Mouse (Mus musculus) layer of hippocampus, adult 8-10 months (tissue): Measurements from ENCODE around the gene Git2. TPM values are rescaled to one million over a fixed set of nuclear protein-coding genes. Genes with fewer than 3 reads are reported as not detected.

ENCODE experiments used
- DNase-seq, 2 experiments: peaks; one replicate each; pipeline ENCODE4 v3.0.0; 2022; ENCODE audit warnings: low spot score in 2 of 2
- microRNA-seq, 2 experiments: library from miRNA; unstranded; fragments of <30 nt; microRNA quantifications; one replicate each; pipeline ENCODE4 v1.2.0; 2022
- total RNA-seq, 4 experiments: library from RNA; stranded (reverse); gene quantifications; 2 replicates each; pipeline ENCODE4 v1.2.4; 2022

Git2 gene
- total RNA-seq, 4 experiments from 2014 or later: 51.1 to 61.4 (median 55.3) TPM

- DNase-seq: no peak
These were observed 87.4 kb downstream of the Git2 start for GRCm38 (mm10) chr5:114687901-114688300.

DNA sequence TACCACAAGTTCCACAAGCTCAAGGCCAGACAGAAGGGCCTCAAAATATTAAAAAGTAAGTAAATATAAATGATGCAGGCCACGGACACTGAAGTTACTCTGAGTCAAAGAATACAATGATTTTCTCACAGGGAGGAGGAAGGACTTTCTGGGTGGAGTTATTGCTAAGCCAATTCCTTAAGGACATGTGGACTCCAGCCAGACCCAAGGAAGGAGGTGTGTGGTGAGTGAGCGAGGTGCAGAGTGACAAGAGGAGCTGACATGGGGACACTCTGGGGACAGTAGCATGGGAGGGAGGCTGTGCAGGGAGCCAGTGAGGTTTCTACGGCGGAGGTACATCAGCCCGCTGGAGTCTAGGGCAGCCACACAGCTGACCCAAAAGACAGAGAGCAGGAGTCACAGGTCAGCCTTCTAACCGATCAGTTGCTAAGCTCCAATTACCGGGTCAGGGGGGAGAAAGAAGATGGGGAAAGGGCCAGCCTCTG, 88.5 kb downstream of the Git2 start:
- DNase-seq: no peak

- no peak for DNase-seq
These were observed 89.3 kb downstream of the Git2 start for GRCm38 (mm10) chr5:114685986-114686385.

- DNase-seq: no peak
These were observed 93.6 kb downstream of the Git2 start for GRCm38 (mm10) chr5:114681717-114682116.

DNA sequence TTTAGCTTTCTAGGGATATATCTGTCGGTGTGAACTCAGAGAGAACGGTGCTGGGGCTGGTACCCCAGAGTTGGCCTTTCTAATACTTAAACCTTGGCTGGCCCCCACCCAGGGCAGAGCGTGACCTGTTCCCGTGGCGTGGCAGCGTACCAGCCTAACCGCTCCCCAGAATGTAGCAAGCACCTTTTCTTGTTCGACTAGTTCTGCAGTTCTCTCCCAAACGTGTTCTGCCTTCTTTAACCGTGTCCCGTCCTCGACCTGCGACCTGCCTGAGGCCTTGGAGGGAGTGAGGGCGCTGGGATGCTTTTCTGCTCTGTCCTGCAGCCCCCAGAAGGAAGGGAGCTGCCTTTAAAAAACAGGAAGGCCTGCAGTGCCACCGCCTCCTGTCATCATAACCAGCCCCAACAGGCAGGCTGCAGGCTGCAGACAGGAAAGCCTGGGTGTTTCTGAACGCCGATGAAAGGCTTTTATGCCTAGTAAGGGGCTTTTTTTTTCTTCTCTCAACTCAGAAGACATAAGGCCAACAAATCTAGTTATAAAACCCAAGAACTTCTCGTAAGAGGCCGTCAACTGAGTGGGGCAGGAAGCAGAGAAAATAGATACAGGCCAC, 94.5 kb downstream of the Git2 start:
- no peak for DNase-seq

DNA sequence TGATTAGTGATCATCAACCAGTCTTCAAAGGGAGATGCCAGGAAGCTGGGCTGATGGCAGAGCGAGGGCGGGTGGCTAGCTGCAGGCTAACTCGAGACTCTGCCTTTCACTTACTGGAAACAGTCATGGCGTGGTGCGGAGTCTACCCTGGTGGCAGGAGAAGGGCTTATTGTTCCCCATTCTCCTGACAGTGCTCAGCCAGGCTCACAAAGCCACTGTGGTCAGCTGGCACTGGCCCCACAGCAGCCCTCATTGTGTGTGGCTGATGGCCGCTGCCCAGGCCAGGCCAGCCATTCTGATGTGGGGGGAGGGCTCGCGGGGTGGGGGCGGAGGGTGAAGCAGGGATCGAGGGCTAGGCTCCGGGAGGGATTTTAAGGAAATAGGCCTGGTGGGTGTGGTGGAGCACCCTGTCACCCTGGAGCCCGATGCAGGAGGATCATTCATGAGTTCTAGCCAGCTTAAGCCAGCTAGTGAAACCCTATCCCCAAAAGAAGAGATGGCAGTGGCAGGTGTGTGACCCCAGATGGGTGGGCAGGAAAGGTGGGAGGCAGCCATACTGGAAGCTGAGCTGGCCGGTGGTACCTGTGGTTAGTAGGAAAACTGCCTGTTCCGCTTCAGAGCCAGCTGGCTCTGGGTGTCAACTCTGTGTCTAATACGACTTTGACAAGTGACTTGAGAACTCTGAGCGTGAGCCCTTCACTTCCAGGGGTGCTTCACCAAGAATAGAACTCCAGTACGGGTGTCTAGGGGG, 95.3 kb downstream of the Git2 start:
- peak; percentile 37 to 43 for DNase-seq

Small RNAs within 50 kb of the gene (microRNA-seq; reads per million reads assigned to microRNA genes)
- 0.64 to 2.8 reads per million in 2 experiments for gene Mir7028

Other genes with a start within 250 kb of the Git2 start
- 1 to 10 TPM; 4.9 to 7.2 (median 6.7) TPM for gene Fam222a, start 207.5 kb downstream of the Git2 start, total RNA-seq
- gene Trpv4, start 117.1 kb downstream of the Git2 start, total RNA-seq: 1 to 10 TPM; 1.6 to 2.5 (median 1.9) TPM
- gene Gltp, start 84.5 kb downstream of the Git2 start, total RNA-seq: 10 to 100 TPM; 26.3 to 46.1 (median 33.8) TPM
- gene Tchp, start 67.8 kb downstream of the Git2 start, total RNA-seq: 10 to 100 TPM; 15.9 to 19.7 (median 17.2) TPM
- 10 to 100 TPM; 39.6 to 51.4 (median 47.0) TPM for gene Ankrd13a, start 840 bp downstream of the Git2 start, total RNA-seq
- 100 to 1,000 TPM; 133 to 155 (median 137) TPM for gene 1500011B03Rik, start 48.0 kb upstream of the Git2 start, total RNA-seq
- not detected for gene 4930519G04Rik, start 78.1 kb upstream of the Git2 start, total RNA-seq
- gene Gm9936, start 83.2 kb upstream of the Git2 start, total RNA-seq: under 1 TPM; 0.61 to 0.98 (median 0.82) TPM
- gene Oasl2, start 121.4 kb upstream of the Git2 start, total RNA-seq: 1 to 10 TPM; 1.3 to 9.8 (median 4.7) TPM
- gene Oasl1, start 147.7 kb upstream of the Git2 start, total RNA-seq: 1 to 10 TPM in 1 of 4 experiments, under 1 TPM in 1, not detected in 2; 0.80 to 1.1 TPM
- gene 2210016L21Rik, start 166.6 kb upstream of the Git2 start, total RNA-seq: 100 to 1,000 TPM; 183 to 208 (median 204) TPM
- gene Hnf1a, start 195.6 kb upstream of the Git2 start, total RNA-seq: not detected
- gene Sppl3, start 235.6 kb upstream of the Git2 start, total RNA-seq: 10 to 100 TPM; 71.6 to 80.6 (median 77.4) TPM